Mouse (Mus musculus) subcutaneous adipose tissue, adult 2 months (tissue): Measurements from ENCODE around the gene Rab5c. TPM values are rescaled to one million over a fixed set of nuclear protein-coding genes. Genes with fewer than 3 reads are reported as not detected.

Source experiments
- polyA plus RNA-seq: library from polyadenylated mRNA; depleted of rRNA; stranded (reverse); fragments of >200 nt; gene quantifications from 2 replicates; pipeline ENCODE4 v1.2.3, GENCODE M21; 2012; ENCODE audit warnings: low replicate concordance; rRNA removed

Gene Rab5c
- polyA plus RNA-seq: 253 and 307 TPM in 2 replicates

GRCm38 (mm10) chr11:100738066-100738604 is at the start of gene Rab5c:
Gene Rab5c (minus strand): TSS chr11:100738215.

GRCm38 (mm10) chr11:100770646-100771408 is 32.8 kb upstream of the Rab5c start, which contains the start of gene Ghdc:
Gene Ghdc (minus strand): TSS chr11:100770957.

GRCm38 (mm10) chr11:100762831-100763230 is 24.8 kb upstream of the Rab5c start, which contains the start of gene Hcrt:
Gene Hcrt (minus strand): TSS chr11:100762931.

GRCm38 (mm10) chr11:100759611-100760233 is 21.7 kb upstream of the Rab5c start, which contains the start of gene Kcnh4:
Gene Kcnh4 (minus strand): TSS chr11:100759942.

GRCm38 (mm10) chr11:100713735-100714533 is 24.1 kb downstream of the Rab5c start, which contains the start of gene Hspb9:
Gene Hspb9 (plus strand): TSS chr11:100713850.

GRCm38 (mm10) chr11:100711783-100712615 is 26.0 kb downstream of the Rab5c start, which contains the start of gene Kat2a:
Gene Kat2a (minus strand): TSS chr11:100712465.

GRCm38 (mm10) chr11:100703851-100704531 is 34.0 kb downstream of the Rab5c start, which contains the start of gene Dhx58:
Gene Dhx58 (minus strand): TSS chr11:100704271.

GRCm38 (mm10) chr11:100692164-100692616 is 45.8 kb downstream of the Rab5c start, which contains the start of gene Zfp385c:
Gene Zfp385c (minus strand): TSS chr11:100692455.

Other genes starting within 250 kb of the Rab5c start
- 867 and 1,359 TPM in 2 replicates for gene Acly, start 210.2 kb downstream of the Rab5c start, polyA plus RNA-seq
- gene Ttc25, start 192.6 kb downstream of the Rab5c start, polyA plus RNA-seq: 1.3 and 1.5 TPM in 2 replicates
- 23.0 and 37.9 TPM in 2 replicates for gene Cnp, start 163.3 kb downstream of the Rab5c start, polyA plus RNA-seq
- gene Nkiras2, start 119.0 kb downstream of the Rab5c start, polyA plus RNA-seq: 78.7 and 99.3 TPM in 2 replicates
- 40.7 and 54.1 TPM in 2 replicates for gene Dnajc7, start 118.0 kb downstream of the Rab5c start, polyA plus RNA-seq
- 0.52 and 2.2 TPM in 2 replicates for gene Zfp385c, start 45.8 kb downstream of the Rab5c start, polyA plus RNA-seq
- gene Dhx58, start 33.9 kb downstream of the Rab5c start, polyA plus RNA-seq: 11.7 and 17.3 TPM in 2 replicates
- gene Kat2a, start 25.8 kb downstream of the Rab5c start, polyA plus RNA-seq: 37.3 and 71.8 TPM in 2 replicates
- gene Hspb9, start 24.4 kb downstream of the Rab5c start, polyA plus RNA-seq: not detected in 2 replicates
- gene Kcnh4, start 21.7 kb upstream of the Rab5c start, polyA plus RNA-seq: 0.39 and 1.0 TPM in 2 replicates
- gene Hcrt, start 24.7 kb upstream of the Rab5c start, polyA plus RNA-seq: not detected in 2 replicates
- gene Ghdc, start 32.7 kb upstream of the Rab5c start, polyA plus RNA-seq: 18.3 and 26.9 TPM in 2 replicates
- gene Stat5b, start 112.5 kb upstream of the Rab5c start, polyA plus RNA-seq: 35.6 and 42.3 TPM in 2 replicates
- 46.0 and 63.9 TPM in 2 replicates for gene Stat5a, start 121.1 kb upstream of the Rab5c start, polyA plus RNA-seq
- gene Stat3, start 201.3 kb upstream of the Rab5c start, polyA plus RNA-seq: 102 and 167 TPM in 2 replicates
- gene Cavin1, start 232.7 kb upstream of the Rab5c start, polyA plus RNA-seq: 320 and 538 TPM in 2 replicates